Mouse (Mus musculus) testis, adult 2 months (tissue): ENCODE results near the gene Btbd9.

ENCODE experiments used
- CTCF ChIP-seq: fragments of 200-500 bp; IDR thresholded peaks from 2 replicates; pipeline ENCODE4 v1.5.1; 2012; ENCODE audit warnings: low read depth, mild to moderate bottlenecking, inconsistent platforms, low read length, moderate library complexity; ENCODE audit not compliant: control insufficient read depth, insufficient read depth, insufficient replicate concordance
- POLR2A ChIP-seq: fragments of 200-500 bp; IDR thresholded peaks from 2 replicates; pipeline ENCODE4 v1.6.1; 2012; ENCODE audit warnings: low read depth, mild to moderate bottlenecking, inconsistent platforms, low read length, moderate library complexity; ENCODE audit not compliant: control insufficient read depth

GRCm38 (mm10) chr17:30445805-30446441 lies 130.4 kb downstream of the Btbd9 start:
- TF ChIP-seq CTCF = no peak
- no peak for TF ChIP-seq POLR2A
